Mouse (Mus musculus) ES-Bruce4 (cell line): Measurements from ENCODE around the gene Thsd7b.

Experiments
- CTCF ChIP-seq: IDR thresholded peaks from one replicate; pipeline ENCODE4 v1.8.1; 2011; ENCODE audit warnings: low read depth, low read length
- EP300 ChIP-seq: IDR thresholded peaks from 2 replicates; pipeline ENCODE4 v1.6.1; 2011; ENCODE audit warnings: low read depth, low read length; ENCODE audit not compliant: insufficient read depth
- POLR2A ChIP-seq: IDR thresholded peaks from one replicate; pipeline ENCODE4 v1.8.1; 2011; ENCODE audit warnings: low read length; ENCODE audit not compliant: insufficient read depth

- no peak for TF ChIP-seq POLR2A
- no peak for TF ChIP-seq CTCF
- no peak for TF ChIP-seq EP300
These were observed 211.3 kb downstream of the Thsd7b start for GRCm38 (mm10) chr1:129484266-129485031.
